Mouse (Mus musculus): Measurements from ENCODE around the gene Fam184a.

- TF ChIP-seq CTCF (IDR thresholded peaks at IDR 0.05; ENCODE audit: low read depth) (no peak), EP300 (IDR thresholded peaks at IDR 0.05; ENCODE audit: low read depth) (no peak)
Observed at GRCm38 (mm10) chr10:53771480-53771879, 20.6 kb upstream of the Fam184a start.
